Mouse (Mus musculus): ENCODE measurements at regions not wholly inside any gene's neighbourhood (a gene's known extent, or its start where the extent isn't known, plus 50 kb on each side); places are given as distances from the start of the nearest gene placed in this dataset.

DNA sequence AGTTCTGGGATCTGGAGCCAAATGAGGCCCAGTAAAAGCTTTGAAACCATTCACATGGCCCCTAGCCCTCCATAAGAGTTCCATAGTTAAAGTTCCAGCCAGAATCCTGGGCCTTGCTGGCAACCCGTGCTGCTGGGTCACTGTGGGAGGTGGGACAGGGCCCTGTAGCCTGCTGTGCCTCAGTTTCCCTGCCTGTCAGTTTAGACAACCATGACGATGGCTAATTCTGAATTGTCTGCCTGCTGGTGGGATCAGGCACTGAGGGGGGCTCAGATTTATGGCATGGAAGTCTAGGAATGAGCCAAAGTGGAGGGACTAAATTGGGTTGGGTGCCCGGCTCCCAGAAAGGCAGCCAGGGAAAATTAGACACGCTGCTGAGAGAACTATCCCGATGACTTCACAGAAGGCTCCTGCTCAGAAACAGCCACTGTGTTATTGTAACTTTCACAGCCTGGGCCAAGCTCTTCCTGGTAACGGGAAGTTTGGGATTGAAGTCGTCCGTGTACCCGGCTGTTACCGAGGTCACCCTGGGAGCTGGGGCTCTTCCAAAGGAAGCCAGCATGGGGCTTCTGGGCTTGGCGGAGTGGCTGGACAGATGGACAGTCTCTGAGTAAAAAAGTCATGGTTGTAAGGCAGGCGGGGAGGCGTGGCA lies 110.2 kb downstream of the Zfp36l1 start:
- TF ChIP-seq CTCF (IDR thresholded peaks at IDR 0.05; ENCODE audit: borderline replicate concordance, extremely low read depth, insufficient read depth, insufficient read length) (no peak), POLR2A (IDR thresholded peaks at IDR 0.05; ENCODE audit: borderline replicate concordance, extremely low read depth, insufficient read depth, insufficient read length, poor library complexity, severe bottlenecking) (no peak)
